Mouse (Mus musculus) testis, adult 10 weeks (tissue): ENCODE data around the gene Urm1. TPM values are rescaled to one million over a fixed set of nuclear protein-coding genes. Genes with fewer than 3 reads are reported as not detected.

Source experiments
- polyA plus RNA-seq: library from polyadenylated mRNA; stranded (reverse); fragments of 350-450 nt; fragmentation: Illumina TruSeq; extraction: RNeasy Lipid Tissue Mini Kit (QIAGEN cat#74804); gene quantifications from one replicate; pipeline ENCODE4 v1.2.3, GENCODE M21; 2014; ENCODE audit warnings: low read depth, low replicate concordance

Urm1 gene
- 5.2 TPM for polyA plus RNA-seq

GRCm38 (mm10) chr2:29820025-29820817 lies at the start of gene Urm1:
Gene Urm1, plus strand, starts transcription at chr2:29820075.

GRCm38 (mm10) chr2:29787104-29787917 lies 32.6 kb upstream of the Urm1 start, which contains the start of gene Coq4:
Gene Coq4, plus strand, starts transcription at chr2:29787493.

GRCm38 (mm10) chr2:29787937-29788681 lies 31.8 kb upstream of the Urm1 start, which contains the start of gene Trub2:
Gene Trub2, minus strand, starts transcription at chr2:29788502.

GRCm38 (mm10) chr2:29802075-29802826 lies 17.6 kb upstream of the Urm1 start, which contains the start of gene Slc27a4:
Gene Slc27a4, plus strand, starts transcription at chr2:29802634.

GRCm38 (mm10) chr2:29868949-29869645 lies 49.2 kb downstream of the Urm1 start, which contains the start of gene Cercam:
Gene Cercam, plus strand, starts transcription at chr2:29869164.

GRCm38 (mm10) chr2:29889066-29889944 lies 69.4 kb downstream of the Urm1 start, which contains the start of gene Odf2:
Gene Odf2, plus strand, starts transcription at chr2:29889221.

Other genes with a start within 250 kb of the Urm1 start
- 7.5 TPM for gene Rapgef1, start 200.4 kb upstream of the Urm1 start, polyA plus RNA-seq
- gene Gm13420, start 68.4 kb upstream of the Urm1 start, polyA plus RNA-seq = not detected
- 10.7 TPM for gene Gm13547, start 60.8 kb upstream of the Urm1 start, polyA plus RNA-seq
- 18.5 TPM for gene Coq4, start 32.6 kb upstream of the Urm1 start, polyA plus RNA-seq
- gene Trub2, start 31.6 kb upstream of the Urm1 start, polyA plus RNA-seq = 5.0 TPM
- gene Slc27a4, start 17.4 kb upstream of the Urm1 start, polyA plus RNA-seq = 0.36 TPM
- 1.3 TPM for gene Cercam, start 49.1 kb downstream of the Urm1 start, polyA plus RNA-seq
- gene Odf2, start 69.1 kb downstream of the Urm1 start, polyA plus RNA-seq = 961 TPM
- 22.6 TPM for gene Gle1, start 115.4 kb downstream of the Urm1 start, polyA plus RNA-seq
- gene Sptan1, start 145.5 kb downstream of the Urm1 start, polyA plus RNA-seq = 52.6 TPM
- 3.7 TPM for gene Wdr34, start 228.8 kb downstream of the Urm1 start, polyA plus RNA-seq
- 223 TPM for gene Set, start 237.3 kb downstream of the Urm1 start, polyA plus RNA-seq